Mouse (Mus musculus): Measurements from ENCODE around the gene Olfr539. TPM values are rescaled to one million over a fixed set of nuclear protein-coding genes. Genes with fewer than 3 reads are reported as not detected.

Olfr539 gene
- polyA plus RNA-seq (2017; shearing (Covaris generic)), result 0.05 TPM

GRCm38 (mm10) chr7:140659630-140660029, at the start of gene Olfr539:
TSS of gene Olfr539 (plus strand) at chr7:140659930.

DNA sequence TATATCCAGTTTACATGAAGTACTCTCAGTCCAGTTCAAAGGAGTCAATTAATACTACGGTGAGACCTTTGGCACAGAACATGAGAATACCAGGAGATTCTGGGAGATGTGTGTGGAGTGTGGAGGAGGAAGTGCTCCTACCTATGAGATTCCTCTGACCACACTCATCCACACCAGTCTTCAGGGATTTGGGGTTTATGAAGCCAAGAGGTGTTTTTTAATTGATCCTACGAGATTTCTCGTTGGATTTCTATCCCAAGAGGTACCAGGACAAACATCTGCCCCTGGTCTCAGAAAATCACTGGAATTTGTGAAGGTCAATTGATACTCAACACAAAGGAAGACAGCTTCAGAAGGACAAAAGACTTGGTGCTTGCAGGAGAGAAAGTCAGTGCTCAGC, 31.1 kb upstream of the Olfr539 start, which contains the start of gene Olfr61:
Olfr61 (plus strand) TSS at position 301 of the 400 bp plus-strand sequence.

GRCm38 (mm10) chr7:140646152-140646551, 13.6 kb upstream of the Olfr539 start, which contains the start of gene Olfr53:
TSS of gene Olfr53 (plus strand) at chr7:140646452.

DNA sequence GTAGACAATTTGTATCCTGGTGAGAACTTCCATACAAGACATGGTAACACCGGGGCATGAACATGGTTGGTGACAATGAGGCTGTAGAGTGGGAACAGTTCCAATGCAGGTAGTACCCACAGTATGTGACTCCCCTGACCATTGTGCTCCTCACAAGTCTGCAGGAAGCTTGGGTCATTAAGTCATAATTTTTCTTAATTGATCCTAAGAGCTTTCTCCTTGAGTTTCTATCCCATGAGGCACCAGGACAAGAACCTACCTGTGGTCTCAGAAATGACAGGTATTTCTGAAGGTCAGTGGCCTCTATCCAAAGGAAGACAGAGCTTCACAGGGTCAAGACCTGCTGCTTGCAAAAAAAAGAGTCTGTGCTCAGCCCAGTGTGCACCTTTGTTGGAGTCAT, 21.9 kb downstream of the Olfr539 start, which contains the start of gene Olfr45:
Olfr45 (plus strand) TSS at position 301 of the 400 bp plus-strand sequence.

GRCm38 (mm10) chr7:140696967-140697366, 37.2 kb downstream of the Olfr539 start, which contains the start of gene Olfr541:
TSS of gene Olfr541 (plus strand) at chr7:140697267.

Other genes with a start within 250 kb of the Olfr539 start
- 0.07 TPM for gene Olfr532, start 238.3 kb upstream of the Olfr539 start, polyA plus RNA-seq (2017; shearing (Covaris generic))
- not detected for gene Olfr533, start 196.6 kb upstream of the Olfr539 start, polyA plus RNA-seq (2017; shearing (Covaris generic))
- not detected for gene Olfr535, start 175.7 kb upstream of the Olfr539 start, polyA plus RNA-seq (2017; shearing (Covaris generic))
- not detected for gene Olfr536, start 152.5 kb upstream of the Olfr539 start, polyA plus RNA-seq (2017; shearing (Covaris generic))
- not detected for gene Olfr538, start 92.0 kb upstream of the Olfr539 start, polyA plus RNA-seq (2017; shearing (Covaris generic))
- 0.04 TPM for gene Olfr46, start 58.7 kb upstream of the Olfr539 start, polyA plus RNA-seq (2017; shearing (Covaris generic))
- not detected for gene Olfr61, start 31.0 kb upstream of the Olfr539 start, polyA plus RNA-seq (2017; shearing (Covaris generic))
- gene Olfr53, start 13.5 kb upstream of the Olfr539 start, polyA plus RNA-seq (2017; shearing (Covaris generic)), result not detected
- 0.07 TPM for gene Olfr45, start 22.0 kb downstream of the Olfr539 start, polyA plus RNA-seq (2017; shearing (Covaris generic))
- gene Olfr541, start 37.3 kb downstream of the Olfr539 start, polyA plus RNA-seq (2017; shearing (Covaris generic)), result not detected
- not detected for gene Cyp2e1, start 103.8 kb downstream of the Olfr539 start, polyA plus RNA-seq (2017; shearing (Covaris generic))
- gene Syce1, start 127.9 kb downstream of the Olfr539 start, polyA plus RNA-seq (2017; shearing (Covaris generic)), result 0.84 TPM
- 0.20 TPM for gene Zfp941, start 162.2 kb downstream of the Olfr539 start, polyA plus RNA-seq (2017; shearing (Covaris generic))
- not detected for gene Urah, start 175.1 kb downstream of the Olfr539 start, polyA plus RNA-seq (2017; shearing (Covaris generic))
- gene Scgb1c1, start 185.6 kb downstream of the Olfr539 start, polyA plus RNA-seq (2017; shearing (Covaris generic)), result not detected
- 0.16 TPM for gene Odf3, start 187.9 kb downstream of the Olfr539 start, polyA plus RNA-seq (2017; shearing (Covaris generic))
- gene Gm45785, start 196.4 kb downstream of the Olfr539 start, polyA plus RNA-seq (2017; shearing (Covaris generic)), result not detected
- 134 TPM for gene Ric8a, start 197.0 kb downstream of the Olfr539 start, polyA plus RNA-seq (2017; shearing (Covaris generic))
- 43.1 TPM for gene Bet1l, start 197.6 kb downstream of the Olfr539 start, polyA plus RNA-seq (2017; shearing (Covaris generic))
- gene Psmd13, start 222.0 kb downstream of the Olfr539 start, polyA plus RNA-seq (2017; shearing (Covaris generic)), result 199 TPM
- 8.4 TPM for gene Sirt3, start 222.4 kb downstream of the Olfr539 start, polyA plus RNA-seq (2017; shearing (Covaris generic))
- gene Cox8b, start 240.5 kb downstream of the Olfr539 start, polyA plus RNA-seq (2017; shearing (Covaris generic)), result not detected